Mouse (Mus musculus) brain, adult 2 months (tissue): ENCODE measurements around the gene Fer.

Experiments used
- DNase-seq: peaks from one replicate; pipeline ENCODE4 v3.0.0; 2011; ENCODE audit warnings: low read depth, low spot score

Gene Fer

GRCm38 (mm10) chr17:63978794-63979571 lies 116.1 kb downstream of the Fer start:
- no peak for DNase-seq

- DNase-seq, result no peak
These were observed 117.3 kb downstream of the Fer start for GRCm38 (mm10) chr17:63980167-63980566.

GRCm38 (mm10) chr17:63988710-63989109 lies 125.8 kb downstream of the Fer start:
- DNase-seq, result no peak

DNA sequence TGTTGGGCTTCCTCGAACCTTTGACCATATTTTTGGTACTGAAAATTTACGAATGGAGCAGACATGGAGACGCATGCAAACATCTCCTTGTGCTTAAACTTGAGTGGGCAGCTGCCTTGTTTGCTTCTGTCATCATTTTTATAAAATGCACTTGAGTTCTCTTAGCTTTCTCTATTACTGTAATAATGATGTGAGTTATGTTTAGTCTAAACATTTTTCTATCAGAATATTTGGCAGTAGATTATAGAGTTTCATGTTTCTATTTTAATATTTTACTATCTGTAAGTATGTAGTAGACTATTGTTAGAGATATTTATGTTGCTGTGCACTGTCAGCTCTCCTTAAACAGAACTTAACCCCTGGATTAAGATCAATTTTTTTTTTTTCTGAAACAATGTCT lies 128.3 kb downstream of the Fer start:
- DNase-seq, result no peak

GRCm38 (mm10) chr17:63995921-63996320 lies 133.1 kb downstream of the Fer start:
- peak; percentile 80 for DNase-seq

- no peak for DNase-seq
These were observed 134.8 kb downstream of the Fer start for GRCm38 (mm10) chr17:63997643-63998042.

- no peak for DNase-seq
These were observed 140.6 kb downstream of the Fer start for GRCm38 (mm10) chr17:64003444-64003843.

DNA sequence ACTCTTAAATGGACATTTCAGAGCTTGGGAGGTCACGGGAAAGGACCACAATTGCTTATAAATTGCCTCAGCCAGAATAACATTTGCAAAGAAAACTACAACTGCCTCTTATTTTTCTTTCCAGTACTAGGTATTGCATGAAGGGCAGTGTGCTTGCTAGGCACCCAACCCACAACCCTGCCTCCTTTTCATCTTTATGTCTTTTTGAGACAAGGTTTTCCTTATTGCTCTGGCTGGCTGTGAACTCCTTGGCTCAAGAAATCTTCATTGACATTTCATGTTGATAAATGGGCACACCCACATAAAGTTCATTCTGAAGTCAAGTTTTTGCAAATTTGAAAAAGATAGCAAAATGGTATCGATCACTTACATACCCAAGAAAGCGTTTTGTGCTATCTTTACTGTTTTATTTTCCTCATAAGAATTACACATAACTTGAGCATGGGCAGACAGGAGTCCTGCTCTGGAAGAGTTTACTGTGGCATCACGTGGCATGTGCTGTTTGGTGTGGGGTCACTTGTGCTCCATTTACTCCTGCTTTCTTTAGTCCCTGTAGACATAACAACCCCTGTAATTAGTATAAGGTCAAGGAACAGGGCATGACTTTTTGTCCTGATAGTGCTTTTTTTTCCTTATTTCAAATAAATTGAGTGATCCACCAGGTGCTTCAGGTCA lies 142.8 kb downstream of the Fer start:
- no peak for DNase-seq

- DNase-seq, result no peak
These were observed 153.7 kb downstream of the Fer start for GRCm38 (mm10) chr17:64016606-64017005.

DNA sequence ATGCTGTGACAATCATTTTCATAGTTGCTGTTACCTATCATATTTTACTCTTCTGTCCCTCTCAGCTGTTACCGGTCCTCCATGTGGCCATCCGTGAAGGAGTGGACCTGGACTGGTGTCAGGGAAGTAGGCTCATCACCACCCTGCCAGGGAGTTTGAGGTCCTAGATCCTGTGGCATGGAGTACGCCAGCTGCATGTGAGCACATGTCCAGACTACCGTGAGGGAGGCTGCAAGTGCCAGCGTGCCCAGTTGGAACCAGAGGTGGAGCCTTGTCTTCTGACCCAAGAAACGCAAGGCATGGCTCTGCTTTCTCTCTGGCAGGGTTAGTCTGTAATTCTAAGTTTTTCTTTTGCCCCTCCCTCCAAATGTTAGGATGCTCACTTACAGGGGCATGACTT lies 155.4 kb downstream of the Fer start:
- DNase-seq, result no peak

DNA sequence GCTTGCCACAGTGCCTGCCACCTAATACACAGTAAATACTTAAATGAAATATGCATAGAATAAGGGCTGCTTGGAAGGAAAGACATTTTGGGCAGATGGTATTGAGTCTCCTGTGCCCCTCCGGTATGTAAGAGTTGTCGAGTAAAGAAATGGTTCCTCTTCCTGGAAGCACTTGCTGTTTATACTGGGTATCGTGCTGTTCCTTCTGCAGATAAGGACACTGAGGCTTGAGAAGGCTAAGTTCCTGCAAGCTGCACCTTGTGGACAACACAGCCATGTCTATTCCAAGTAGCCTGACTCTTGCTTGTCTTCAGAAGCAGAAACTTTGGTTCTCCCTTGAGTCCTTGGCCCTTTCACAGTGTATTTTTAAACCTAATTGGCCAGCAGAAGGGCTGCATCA lies 156.0 kb downstream of the Fer start:
- DNase-seq, result no peak

GRCm38 (mm10) chr17:64019646-64020045 lies 156.8 kb downstream of the Fer start:
- DNase-seq, result peak; percentile 61

- DNase-seq, result peak; percentile 58
These were observed 163.6 kb downstream of the Fer start for GRCm38 (mm10) chr17:64026485-64026884.

GRCm38 (mm10) chr17:64041771-64042170 lies 178.9 kb downstream of the Fer start:
- DNase-seq, result no peak

DNA sequence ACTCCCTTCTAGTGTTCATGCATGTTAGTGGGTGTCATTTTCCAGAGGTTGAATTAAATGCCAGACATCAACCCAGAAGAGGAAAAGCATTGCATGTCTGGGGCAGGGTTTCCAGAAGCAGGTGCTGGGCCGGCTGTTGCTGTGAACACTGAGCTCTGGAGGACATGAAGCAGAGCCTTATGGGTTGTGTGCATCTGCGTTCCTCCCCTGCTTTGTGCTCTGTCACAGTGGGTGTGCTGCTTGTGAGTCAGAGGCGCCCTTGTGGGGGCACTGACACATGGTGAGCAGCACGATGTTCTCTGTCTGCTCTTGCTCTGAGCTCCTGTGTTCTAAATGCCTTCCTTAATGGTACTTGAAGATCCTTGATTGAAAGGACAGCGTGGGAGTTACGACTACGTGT lies 182.5 kb downstream of the Fer start:
- DNase-seq, result peak; percentile 96

- DNase-seq, result peak; percentile 58
These were observed 183.7 kb downstream of the Fer start for GRCm38 (mm10) chr17:64046557-64046956.

- peak; percentile 56 for DNase-seq
These were observed 188.0 kb downstream of the Fer start for GRCm38 (mm10) chr17:64050911-64051310.

GRCm38 (mm10) chr17:64053636-64054035 lies 190.8 kb downstream of the Fer start:
- DNase-seq, result no peak

DNA sequence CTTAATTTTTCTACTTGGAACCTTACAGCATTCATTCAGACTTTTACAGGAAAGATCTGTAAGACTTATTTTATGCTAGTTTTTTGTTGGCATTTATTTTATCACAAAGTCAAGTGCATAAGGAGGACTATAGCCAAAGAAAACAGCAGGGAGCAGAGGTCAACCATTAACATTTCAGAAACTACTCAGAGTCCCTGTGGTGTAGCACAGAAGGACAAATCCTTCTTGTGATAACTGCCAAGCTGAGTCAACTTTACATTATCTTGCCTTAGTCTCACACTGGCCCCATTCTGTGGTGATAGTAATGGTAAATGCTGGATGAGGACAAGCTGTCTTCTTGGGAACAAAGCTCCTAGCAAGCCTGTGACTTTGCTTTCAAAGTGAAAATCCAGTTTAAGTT lies 197.7 kb downstream of the Fer start:
- DNase-seq, result peak; percentile 24

GRCm38 (mm10) chr17:64065243-64065642 lies 202.4 kb downstream of the Fer start:
- no peak for DNase-seq

DNA sequence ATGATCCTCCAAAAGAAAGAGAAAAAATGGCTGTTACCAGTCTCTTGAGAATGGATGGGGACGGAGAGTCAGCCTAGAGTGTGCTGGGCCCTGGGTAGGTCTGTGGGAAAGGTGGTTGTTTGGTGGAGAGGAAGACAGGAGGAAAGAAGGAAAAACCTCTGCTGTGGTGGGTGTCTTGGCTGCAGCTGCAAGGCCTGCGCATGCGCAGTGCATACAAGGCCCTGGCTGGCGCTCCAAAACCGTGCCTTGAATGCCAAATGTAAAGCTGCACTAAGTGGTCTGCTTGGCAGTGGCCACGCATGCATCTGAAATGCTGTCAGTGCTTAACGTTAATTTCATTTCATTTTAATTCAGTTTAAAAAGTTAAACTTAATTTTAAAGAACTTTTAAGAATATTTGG lies 214.5 kb downstream of the Fer start:
- peak; percentile 55 for DNase-seq

DNA sequence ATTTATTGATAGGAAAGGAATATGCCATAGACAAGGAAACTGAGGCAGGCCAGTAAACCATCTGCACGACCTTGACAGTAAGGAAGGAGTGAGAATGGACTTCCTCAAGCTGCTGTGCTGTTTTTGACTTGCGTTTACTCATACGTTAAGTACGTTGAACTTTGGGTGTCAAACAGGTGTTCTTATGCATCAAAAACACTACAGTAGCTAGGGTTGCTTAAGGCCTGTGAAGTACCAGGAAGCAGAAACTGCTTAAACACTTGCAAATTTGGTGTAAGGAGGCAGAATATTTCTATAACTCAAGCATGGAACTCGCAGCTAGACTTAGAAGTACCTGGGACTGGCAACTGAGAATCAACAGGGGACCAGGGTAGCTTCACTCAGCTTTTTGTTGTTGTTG lies 221.9 kb downstream of the Fer start:
- DNase-seq, result no peak

GRCm38 (mm10) chr17:64085493-64085892 lies 222.6 kb downstream of the Fer start:
- no peak for DNase-seq
